Mouse (Mus musculus) B cell, adult 67 days (primary cell): ENCODE results near the gene Gal3st3. TPM values are rescaled to one million over a fixed set of nuclear protein-coding genes. Genes with fewer than 3 reads are reported as not detected.

ENCODE experiments used
- total RNA-seq, 2 experiments: library from RNA; stranded (reverse); gene quantifications; 4 replicates each; pipeline ENCODE4 v1.2.4; 2023

The Gal3st3 gene
- not detected for total RNA-seq

DNA sequence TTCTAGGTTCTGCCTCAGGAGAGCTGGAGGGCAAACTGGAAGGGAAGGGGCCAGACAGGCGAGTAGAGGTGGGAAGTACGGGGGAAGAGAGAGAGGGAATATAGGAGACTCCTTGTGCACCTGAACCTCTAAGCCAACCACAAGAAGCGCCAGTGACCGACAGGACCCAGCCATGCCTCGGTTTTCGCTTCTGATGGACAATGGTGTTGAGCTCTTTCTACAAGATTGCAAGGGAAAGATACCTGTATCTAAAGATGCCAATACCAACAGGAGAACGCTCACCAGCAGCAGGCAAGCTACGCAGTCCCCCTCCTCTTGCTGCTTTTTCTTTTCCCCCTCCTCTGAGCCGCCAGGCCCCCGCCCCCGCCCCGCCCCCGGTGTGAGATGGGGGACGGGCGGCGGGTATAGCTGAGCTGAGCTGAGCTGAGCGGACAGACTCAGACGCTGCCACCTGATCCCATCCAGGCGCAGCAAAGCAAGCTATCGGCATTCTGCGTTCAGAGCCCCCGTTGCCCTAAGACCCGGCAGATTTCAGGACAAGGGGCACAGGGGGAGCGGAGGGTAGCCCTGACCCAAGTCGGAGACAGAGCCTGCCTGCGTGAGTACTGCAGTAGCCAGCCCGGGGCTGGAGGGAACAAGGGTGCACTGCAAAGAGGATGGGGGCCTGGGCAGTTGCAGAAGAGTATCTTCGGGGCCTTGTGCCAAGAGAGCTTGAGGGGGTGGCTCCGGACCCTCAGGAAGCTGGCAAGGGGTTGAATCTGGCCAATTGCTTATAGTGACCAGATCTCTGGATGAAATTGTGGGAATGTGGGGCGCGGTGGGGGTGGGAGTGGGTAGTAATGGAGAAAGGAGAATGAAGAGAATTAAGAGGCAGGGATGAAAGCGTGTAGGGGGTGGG lies at the start of gene Gal3st3:
Gene Gal3st3, plus strand, starts transcription at position 429 of the 898 bp plus-strand sequence.

DNA sequence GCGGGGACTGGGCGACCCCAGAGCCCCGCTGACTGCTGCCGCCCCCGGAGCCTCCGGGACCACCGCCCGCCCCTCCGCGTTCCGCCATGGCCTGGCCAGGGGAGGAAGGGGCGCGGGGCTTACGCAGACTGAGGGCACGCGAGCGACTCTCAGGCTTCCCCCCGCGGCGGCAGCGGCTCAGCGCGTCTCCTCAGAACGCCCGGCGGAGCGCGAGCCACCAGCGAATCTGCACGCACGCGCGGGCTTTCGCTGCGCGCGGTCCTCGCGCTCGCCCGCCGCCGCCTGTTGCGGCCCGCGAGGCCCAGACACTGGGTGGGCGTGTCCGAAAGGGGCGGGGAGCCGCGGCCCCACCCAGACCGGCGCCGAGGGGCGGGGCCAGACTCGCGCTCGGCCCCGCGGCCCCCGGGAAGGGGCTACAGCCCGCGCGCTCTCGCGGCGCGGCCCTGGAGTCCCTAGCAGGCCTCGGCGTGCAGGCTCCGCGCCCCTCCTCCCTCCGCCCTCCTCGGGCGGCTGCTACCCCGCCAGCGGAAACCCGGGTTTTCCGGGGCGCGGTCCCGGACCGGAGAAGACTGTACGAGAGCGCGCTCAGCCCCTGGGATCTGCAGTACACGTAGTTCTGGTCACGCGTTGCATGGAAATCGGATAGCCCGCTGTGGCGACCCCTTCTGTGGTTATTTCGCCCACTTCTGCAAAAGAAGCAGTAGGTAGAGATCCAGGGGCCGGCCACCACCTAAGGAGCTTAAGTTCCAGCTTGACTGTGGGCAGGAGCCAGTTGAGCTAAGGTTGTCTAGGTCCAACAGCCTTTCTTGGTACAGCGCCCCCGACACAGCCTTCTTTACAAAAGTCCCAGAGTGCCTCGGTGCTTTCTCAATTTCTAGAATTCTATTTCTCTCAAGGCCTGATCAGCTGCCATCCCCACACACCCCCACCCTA lies 25.1 kb upstream of the Gal3st3 start, which contains the start of gene Pacs1:
Gene Pacs1, minus strand, starts transcription at position 319 of the 933 bp plus-strand sequence.

DNA sequence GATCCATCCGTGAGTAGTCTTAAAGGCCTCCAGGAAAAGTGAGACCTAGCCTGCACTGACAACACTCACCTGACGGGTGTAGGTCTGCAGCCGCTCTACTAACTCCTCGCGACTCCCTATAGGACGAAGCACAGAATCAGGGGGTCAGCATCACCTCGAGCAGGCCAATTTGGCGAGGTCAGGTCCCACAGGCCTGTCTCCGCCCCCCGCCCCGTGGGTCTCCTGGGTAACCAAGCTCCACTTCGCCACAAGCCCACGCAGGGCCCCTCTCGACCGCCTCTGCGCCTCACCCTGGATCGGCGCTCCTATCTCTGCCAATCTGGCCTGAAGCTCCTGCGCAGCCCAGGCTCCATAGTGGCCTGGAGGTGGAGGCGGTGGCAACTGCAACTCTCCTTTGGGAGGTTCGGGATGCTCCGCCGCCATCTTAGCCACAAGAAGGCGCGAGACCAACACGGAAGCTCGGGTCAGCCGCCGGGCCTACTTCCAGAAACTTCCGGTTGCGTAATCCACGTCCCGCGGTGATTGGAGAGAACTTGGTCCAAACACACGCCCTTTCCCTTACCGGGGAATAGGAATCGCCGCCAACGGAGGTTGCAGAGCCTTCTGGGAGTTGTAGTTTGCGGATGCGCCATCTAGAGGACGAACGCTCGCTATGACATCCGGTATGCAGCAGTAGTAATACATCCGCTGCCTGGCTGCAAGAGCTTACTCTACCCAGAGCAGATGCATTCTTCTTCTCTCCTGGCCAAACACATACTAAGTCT lies 3.0 kb upstream of the Gal3st3 start, which contains the start of gene Sf3b2:
Gene Sf3b2, minus strand, starts transcription at position 484 of the 764 bp plus-strand sequence.

DNA sequence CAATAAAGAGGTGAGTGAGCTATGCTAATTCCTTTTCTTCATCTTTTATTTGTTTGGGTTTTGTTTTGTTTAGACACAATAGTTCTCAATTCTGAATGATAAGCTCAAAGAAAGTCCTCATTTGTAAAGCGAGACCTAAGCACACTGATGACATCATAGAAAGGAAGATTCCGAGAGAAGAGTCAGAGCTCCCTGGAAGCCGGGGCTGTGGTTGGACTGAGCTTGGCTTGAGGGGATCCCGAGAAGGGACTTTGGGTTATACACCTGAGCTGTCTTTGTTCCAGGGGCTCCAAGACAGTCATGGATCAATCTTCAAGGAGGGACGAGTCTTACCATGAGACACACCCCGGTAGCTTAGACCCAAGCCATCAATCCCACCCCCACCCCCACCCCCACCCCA lies 37.3 kb downstream of the Gal3st3 start, which contains the start of gene Catsper1:
Gene Catsper1, plus strand, starts transcription at position 301 of the 400 bp plus-strand sequence.

DNA sequence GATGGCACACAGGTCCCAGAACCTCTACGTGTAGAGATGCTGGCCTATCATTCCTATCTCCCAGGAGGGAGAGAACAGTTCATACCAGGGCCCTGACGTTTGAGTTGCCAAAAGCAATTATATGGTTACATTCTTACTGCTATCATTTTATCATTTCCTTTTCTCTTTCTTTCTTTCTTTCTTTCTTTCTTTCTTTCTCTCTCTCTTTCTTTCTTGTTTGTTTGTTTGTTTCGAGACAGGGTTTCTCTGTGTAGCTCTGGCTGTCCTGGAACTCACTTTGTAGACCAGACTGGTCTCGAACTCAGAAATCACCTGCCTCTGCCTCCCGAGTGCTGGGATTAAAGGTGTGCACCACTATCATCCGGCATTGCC lies 51.4 kb downstream of the Gal3st3 start, which contains the start of gene Cst6:
Gene Cst6, minus strand, starts transcription at position 73 of the 372 bp plus-strand sequence.

Other genes with a start within 250 kb of the Gal3st3 start
- gene Rin1, start 247.8 kb upstream of the Gal3st3 start, total RNA-seq, result 1 to 10 TPM; 2.5 to 5.3 TPM
- not detected for gene Cd248, start 230.3 kb upstream of the Gal3st3 start, total RNA-seq
- not detected for gene Tmem151a, start 212.8 kb upstream of the Gal3st3 start, total RNA-seq
- 10 to 100 TPM; 29.3 to 49.9 TPM for gene Yif1a, start 209.8 kb upstream of the Gal3st3 start, total RNA-seq
- gene Cnih2, start 199.8 kb upstream of the Gal3st3 start, total RNA-seq, result 1 to 10 TPM; 1.2 to 2.2 TPM
- gene Rab1b, start 191.3 kb upstream of the Gal3st3 start, total RNA-seq, result 100 to 1,000 TPM; 102 to 110 TPM
- gene Klc2, start 179.8 kb upstream of the Gal3st3 start, total RNA-seq, result 10 to 100 TPM; 42.3 to 50.5 TPM
- gene Pacs1, start 25.2 kb upstream of the Gal3st3 start, total RNA-seq, result 10 to 100 TPM; 81.2 to 92.8 TPM
- gene Sf3b2, start 2.9 kb upstream of the Gal3st3 start, total RNA-seq, result 100 to 1,000 TPM; 309 to 311 TPM
- not detected for gene Catsper1, start 37.4 kb downstream of the Gal3st3 start, total RNA-seq
- not detected for gene Cst6, start 51.2 kb downstream of the Gal3st3 start, total RNA-seq
- 10 to 100 TPM; 39.6 to 43.4 TPM for gene Eif1ad, start 68.4 kb downstream of the Gal3st3 start, total RNA-seq
- 10 to 100 TPM; 93.0 to 94.1 TPM for gene Banf1, start 68.8 kb downstream of the Gal3st3 start, total RNA-seq
- 100 to 1,000 TPM; 177 to 198 TPM for gene Sart1, start 90.4 kb downstream of the Gal3st3 start, total RNA-seq
- gene Tsga10ip, start 104.2 kb downstream of the Gal3st3 start, total RNA-seq, result not detected
- gene Drap1, start 126.6 kb downstream of the Gal3st3 start, total RNA-seq, result 100 to 1,000 TPM; 174 to 177 TPM
- 10 to 100 TPM; 59.5 to 60.9 TPM for gene AI837181, start 126.8 kb downstream of the Gal3st3 start, total RNA-seq
- gene Fosl1, start 149.2 kb downstream of the Gal3st3 start, total RNA-seq, result 1 to 10 TPM in 1 of 2 experiments, not detected in 1; 1.3 TPM
- 1 to 10 TPM; 3.1 to 3.6 TPM for gene Ccdc85b, start 159.6 kb downstream of the Gal3st3 start, total RNA-seq
- gene Fibp, start 162.3 kb downstream of the Gal3st3 start, total RNA-seq, result 100 to 1,000 TPM; 115 to 174 TPM
- 1 to 10 TPM; 2.0 to 3.3 TPM for gene Ctsw, start 170.2 kb downstream of the Gal3st3 start, total RNA-seq
- 1 to 10 TPM in 1 of 2 experiments, not detected in 1; 1.5 TPM for gene Efemp2, start 175.6 kb downstream of the Gal3st3 start, total RNA-seq
- 10 to 100 TPM; 39.6 to 51.8 TPM for gene Mus81, start 190.1 kb downstream of the Gal3st3 start, total RNA-seq
- 1,000 to 10,000 TPM; 1,245 to 1,301 TPM for gene Cfl1, start 192.1 kb downstream of the Gal3st3 start, total RNA-seq
- gene 1700020D05Rik, start 205.5 kb downstream of the Gal3st3 start, total RNA-seq, result 1 to 10 TPM; 3.5 to 4.9 TPM
- 10 to 100 TPM; 10.4 to 14.2 TPM for gene Snx32, start 212.2 kb downstream of the Gal3st3 start, total RNA-seq